Mouse (Mus musculus) ES-Bruce4 (cell line): ENCODE measurements around the gene Gm10097. TPM values are rescaled to one million over a fixed set of nuclear protein-coding genes. Genes with fewer than 3 reads are reported as not detected.

ENCODE experiments used
- H3K27ac ChIP-seq: 2 replicates; pipeline ENCODE4 v1.5.1; 2012; ENCODE audit warnings: low read length, inconsistent platforms; ENCODE audit not compliant: insufficient read depth
- H3K27me3 ChIP-seq: 2 replicates; pipeline ENCODE4 v1.6.1; 2012; ENCODE audit warnings: mild to moderate bottlenecking, low read length, inconsistent platforms; ENCODE audit not compliant: control insufficient read depth, poor library complexity, insufficient read depth, severe bottlenecking
- H3K36me3 ChIP-seq: 2 replicates; pipeline ENCODE4 v1.6.1; 2012; ENCODE audit warnings: inconsistent platforms, mild to moderate bottlenecking, low read length, moderate library complexity; ENCODE audit not compliant: control insufficient read depth, poor library complexity, insufficient read depth, severe bottlenecking
- H3K4me1 ChIP-seq: one replicate; pipeline ENCODE4 v1.8.1; 2011; ENCODE audit warnings: low read length; ENCODE audit not compliant: control insufficient read depth, insufficient read depth
- H3K4me3 ChIP-seq: 2 replicates; pipeline ENCODE4 v1.5.1; 2011; ENCODE audit warnings: low read depth, mild to moderate bottlenecking, low read length
- H3K9ac ChIP-seq: 2 replicates; pipeline ENCODE4 v1.6.1; 2012; ENCODE audit warnings: low read depth, mild to moderate bottlenecking, inconsistent platforms; ENCODE audit not compliant: poor library complexity, severe bottlenecking
- H3K9me3 ChIP-seq: replicated peaks from 2 replicates; pipeline ENCODE4 v1.6.1; 2012; ENCODE audit warnings: mild to moderate bottlenecking, low read length, inconsistent platforms; ENCODE audit not compliant: control insufficient read depth, poor library complexity, insufficient read depth, severe bottlenecking
- CTCF ChIP-seq: IDR thresholded peaks from one replicate; pipeline ENCODE4 v1.8.1; 2011; ENCODE audit warnings: low read depth, low read length
- EP300 ChIP-seq: IDR thresholded peaks from 2 replicates; pipeline ENCODE4 v1.6.1; 2011; ENCODE audit warnings: low read depth, low read length; ENCODE audit not compliant: insufficient read depth
- POLR2A ChIP-seq: IDR thresholded peaks from one replicate; pipeline ENCODE4 v1.8.1; 2011; ENCODE audit warnings: low read length; ENCODE audit not compliant: insufficient read depth
- polyA plus RNA-seq: library from polyadenylated mRNA; stranded (reverse); fragments of >200 nt; gene quantifications from 2 replicates; pipeline ENCODE4 v1.2.4, GENCODE M21; 2011; ENCODE audit warnings: low read depth; ENCODE audit not compliant: missing spikeins, insufficient read depth, insufficient read length

Gene Gm10097
- polyA plus RNA-seq, 1 experiment, result not detected

DNA sequence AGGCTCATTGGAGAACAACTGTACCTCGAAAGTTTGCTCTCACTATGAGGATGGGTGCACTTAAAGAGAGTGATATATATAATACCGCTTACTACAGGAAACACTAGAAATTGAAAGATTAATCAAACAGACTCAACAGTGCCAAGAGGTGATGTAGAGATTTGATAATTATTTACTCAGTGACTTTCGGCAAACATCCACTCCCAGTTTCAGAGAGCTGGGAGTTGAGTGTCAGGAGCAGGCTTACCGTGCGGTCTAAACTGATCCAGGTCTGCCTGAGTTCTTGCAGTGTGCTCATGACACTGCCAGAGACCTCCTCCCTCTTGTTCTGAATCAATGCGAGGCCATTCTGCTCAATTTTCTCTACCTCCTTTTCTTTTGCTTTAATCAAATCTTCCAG is 47.7 kb downstream of the Gm10097 start:
- TF ChIP-seq EP300, result no peak
- TF ChIP-seq POLR2A, result no peak
- no peak for TF ChIP-seq CTCF
- Histone ChIP-seq H3K9me3 (no peaks in the 10 kb centered on the region), H3K9ac (no peak overlapping the region), H3K27ac (no peak overlapping the region), H3K4me1 (no peaks in the 10 kb centered on the region), H3K4me3 (no peak overlapping the region), H3K27me3 (no peaks in the 10 kb centered on the region; the same call in 1 of the 2 replicates), H3K36me3 (no peaks in the 10 kb centered on the region)
